Mouse (Mus musculus) embryonic facial prominence, embryonic 10.5 days (tissue): ENCODE data around the gene Hspa1b. TPM values are rescaled to one million over a fixed set of nuclear protein-coding genes. Genes with fewer than 3 reads are reported as not detected.
A peak's percentile ranks its signal among the peaks of the same experiment; 100 is the strongest.
"Not testable (repeated sequence)": the region's sequence is repeated elsewhere in the genome, so short reads cannot be mapped to it uniquely, and the experiment has no call there.

Experiments used
- DNase-seq: peaks from one replicate; pipeline ENCODE4 v3.0.0-alpha.2; 2017; ENCODE audit warnings: low spot score
- H3K27ac ChIP-seq: fragments of 300-500 bp; sonication (generic); replicated peaks from 2 replicates; pipeline ENCODE4 v1.5.1; 2016; ENCODE audit warnings: mild to moderate bottlenecking
- H3K27me3 ChIP-seq: fragments of 300-500 bp; sonication (generic); replicated peaks from 2 replicates; pipeline ENCODE4 v1.6.1; 2016; ENCODE audit warnings: low read depth, mild to moderate bottlenecking; ENCODE audit not compliant: poor library complexity, severe bottlenecking
- H3K36me3 ChIP-seq: fragments of 300-500 bp; sonication (generic); replicated peaks from 2 replicates; pipeline ENCODE4 v1.6.1; 2016; ENCODE audit warnings: mild to moderate bottlenecking, moderate library complexity
- H3K4me1 ChIP-seq: fragments of 300-500 bp; sonication (generic); 2 replicates; pipeline ENCODE4 v1.6.1; 2016
- H3K4me3 ChIP-seq: fragments of 300-500 bp; sonication (generic); 2 replicates; pipeline ENCODE4 v1.5.1; 2016; ENCODE audit warnings: mild to moderate bottlenecking, moderate library complexity
- H3K9me3 ChIP-seq: fragments of 300-500 bp; sonication (generic); 2 replicates; pipeline ENCODE4 v1.6.1; 2016; ENCODE audit warnings: mild to moderate bottlenecking
- whole genome bisulfite sequencing: fragments of 180-500 bp; shearing (Covaris S2); methylation state at CpG from one replicate; pipeline ENCODE4 v1.1.7; 2016; 5-methylcytosine and 5-hydroxymethylcytosine counted together
- polyA plus RNA-seq: library from polyadenylated mRNA; unstranded; fragments of >200 nt; fragmentation: Nextera tagmentation; extraction: Ambion mirVana; gene quantifications from 2 replicates; pipeline ENCODE4 v1.2.1, GENCODE M21; 2016

Gene Hspa1b
- polyA plus RNA-seq, 1 experiment from 2014 or later, result 0.15 TPM

- Histone ChIP-seq H3K4me3 (no peak overlapping the region), H3K9me3 (no peaks in the 10 kb centered on the region), H3K27ac (no peak overlapping the region), H3K27me3 (peaks cover 16% of the 10 kb centered on the region), H3K4me1 (peaks cover 19% of the 10 kb centered on the region), H3K36me3 (peaks cover 14% of the 10 kb centered on the region)
- no peak for DNase-seq
- WGBS, result 94% methylated on average over 20 of the region's 20 CpGs
Measured at GRCm38 (mm10) chr17:34977000-34977399, 18.0 kb upstream of the Hspa1b start.

DNA sequence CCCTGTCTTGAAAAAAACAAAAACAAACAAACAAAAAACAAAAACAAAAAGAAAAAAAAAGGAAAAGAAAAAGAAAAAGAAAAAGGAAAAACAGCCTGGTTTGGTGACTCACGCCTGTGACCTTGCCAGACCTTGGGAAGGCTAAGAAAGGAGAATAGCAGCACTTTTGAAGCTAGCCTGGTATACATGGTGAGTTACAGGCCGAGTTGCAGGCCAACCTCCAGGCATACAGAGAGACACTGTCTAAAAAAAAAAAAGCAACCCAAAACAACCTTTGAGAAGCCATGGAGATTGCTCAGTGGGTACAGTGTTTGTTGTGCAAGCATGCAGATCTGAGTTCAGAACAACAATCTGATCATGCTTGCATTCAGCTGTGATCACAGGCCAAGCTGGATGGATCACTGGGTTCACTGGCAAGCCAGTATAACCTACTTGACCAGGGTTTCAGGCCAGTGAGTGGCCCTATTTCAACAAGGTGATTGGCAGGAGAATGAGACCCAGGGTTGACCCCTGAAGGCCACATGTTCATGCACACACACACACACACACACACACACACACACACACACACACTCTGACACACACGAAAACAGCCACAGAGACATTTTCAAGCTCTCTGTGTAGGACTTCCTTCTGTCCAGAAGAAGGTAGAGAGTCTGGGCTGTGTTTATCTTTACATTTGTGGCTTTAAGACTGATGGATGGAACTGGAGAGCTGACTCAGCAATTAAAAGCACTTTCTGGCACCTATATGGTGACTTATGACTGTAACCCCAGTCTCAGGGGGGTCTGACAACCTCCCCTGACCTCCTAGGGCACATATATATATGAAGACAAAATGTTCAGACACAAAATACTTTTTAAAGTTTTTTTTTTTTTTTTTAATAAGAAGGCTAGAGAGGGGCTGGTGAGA lies 16.8 kb upstream of the Hspa1b start:
- no peak overlapping the region for H3K4me3 ChIP-seq
- H3K27ac ChIP-seq, result no peak overlapping the region
- 82% methylated on average over 3 of the region's 3 CpGs for WGBS
- peaks cover 15% of the 10 kb centered on the region for H3K4me1 ChIP-seq
- H3K9me3 ChIP-seq, result no peaks in the 10 kb centered on the region
- peaks cover 16% of the 10 kb centered on the region for H3K27me3 ChIP-seq
- DNase-seq, result no peak
- H3K36me3 ChIP-seq, result peaks cover 14% of the 10 kb centered on the region

DNA sequence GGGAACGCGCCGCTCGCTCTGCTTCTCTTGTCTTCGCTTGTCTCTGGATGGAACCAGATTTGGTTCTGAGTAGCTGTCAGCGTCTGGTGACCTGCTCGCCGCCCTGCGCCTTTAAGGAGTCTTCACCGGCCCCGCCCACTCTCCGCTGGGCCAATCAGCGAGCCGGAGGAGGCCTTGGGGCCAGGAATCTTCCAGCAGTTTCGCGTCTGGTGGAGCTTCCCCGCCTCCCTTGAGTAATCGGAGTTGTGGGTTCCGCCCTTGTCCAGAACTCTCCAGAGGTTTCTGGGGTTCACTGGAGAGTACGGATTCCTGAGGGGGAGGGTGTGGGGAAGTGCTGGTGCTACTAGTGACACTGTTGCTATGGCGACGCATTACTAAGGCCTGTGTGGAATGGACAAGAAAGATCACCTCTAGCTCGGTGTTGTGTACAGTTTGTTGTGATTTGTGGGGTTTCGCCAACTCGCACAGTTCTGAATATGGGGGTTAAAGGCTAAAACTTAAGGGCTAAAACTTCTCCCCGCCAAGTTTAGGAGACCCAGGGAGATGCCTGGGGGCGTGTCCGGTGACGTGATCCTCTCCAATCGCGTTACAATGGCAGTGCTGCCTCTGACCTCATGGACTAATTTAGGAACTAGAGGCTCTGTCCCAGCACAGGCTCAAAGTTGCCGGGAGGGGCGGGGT lies 13.2 kb upstream of the Hspa1b start, which contains the start of the genes Hspa1a and Hspa1l:
Gene Hspa1a (minus strand): TSS at position 88 of the 681 bp plus-strand sequence.
Gene Hspa1l (plus strand): TSS at position 635 of the 681 bp plus-strand sequence.
- under 1% methylated on average over 33 of the region's 33 CpGs for WGBS
- H3K4me3 ChIP-seq, result peak within 1 kb of the TSS; percentile 60
- H3K27me3 ChIP-seq, result peaks cover 49% of the 10 kb centered on the region
- H3K27ac ChIP-seq, result peak within 1 kb of the TSS; percentile 70
- not testable (repeated sequence) for H3K36me3 ChIP-seq, H3K9me3 ChIP-seq, H3K4me1 ChIP-seq
- DNase-seq, result peak; percentile 81

DNA sequence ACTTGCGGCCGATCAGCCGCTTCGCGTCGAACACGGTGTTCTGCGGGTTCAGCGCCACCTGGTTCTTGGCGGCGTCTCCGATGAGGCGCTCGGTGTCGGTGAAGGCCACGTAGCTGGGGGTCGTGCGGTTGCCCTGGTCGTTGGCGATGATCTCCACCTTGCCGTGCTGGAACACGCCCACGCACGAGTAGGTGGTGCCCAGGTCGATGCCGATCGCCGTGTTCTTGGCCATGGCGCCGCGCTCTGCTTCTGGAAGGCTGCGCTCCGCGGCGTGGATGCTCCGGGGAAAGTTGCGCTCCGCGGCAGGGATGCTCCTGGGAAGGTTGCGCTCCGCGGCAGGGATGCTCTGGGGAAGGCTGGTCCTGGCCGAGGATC lies 12.6 kb upstream of the Hspa1b start:
- whole genome bisulfite sequencing, result 1% methylated on average over 33 of the region's 43 CpGs

GRCm38 (mm10) chr17:34970850-34971249 lies 11.8 kb upstream of the Hspa1b start:
- WGBS, result 45% methylated on average over 25 of the region's 37 CpGs
- peaks cover 59% of the 10 kb centered on the region for H3K27me3 ChIP-seq

More for the DNA sequence above, 12.6 kb upstream of the Hspa1b start:
- not testable (repeated sequence) for H3K27ac ChIP-seq, H3K9me3 ChIP-seq, DNase-seq, H3K36me3 ChIP-seq, H3K4me1 ChIP-seq
- peak overlapping the region; percentile 60 for H3K4me3 ChIP-seq
- peaks cover 55% of the 10 kb centered on the region for H3K27me3 ChIP-seq

DNA sequence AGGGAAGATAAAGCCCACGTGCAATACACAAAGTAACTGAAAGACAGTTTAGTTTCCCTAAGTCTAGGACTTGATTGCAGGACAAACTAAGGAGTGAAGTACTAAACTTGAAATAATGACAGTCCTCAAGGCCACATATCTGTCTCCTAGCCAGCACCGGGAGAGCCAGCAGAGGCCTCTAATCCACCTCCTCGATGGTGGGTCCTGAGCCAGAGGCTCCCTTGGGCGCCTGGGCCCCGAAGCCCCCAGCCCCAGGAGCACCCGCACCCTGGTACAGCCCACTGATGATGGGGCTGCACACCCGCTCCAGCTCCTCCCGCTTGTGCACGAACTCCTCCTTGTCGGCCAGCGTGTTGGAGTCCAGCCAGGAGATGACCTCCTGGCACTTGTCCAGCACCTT lies 10.8 kb upstream of the Hspa1b start, which contains the start of gene Gm20481:
Gene Gm20481 (plus strand): TSS at position 91 of the 400 bp plus-strand sequence.
- WGBS, result 68% methylated on average over 9 of the region's 11 CpGs
- H3K9me3 ChIP-seq, H3K27ac ChIP-seq, DNase-seq, H3K36me3 ChIP-seq: not testable (repeated sequence)
- Histone ChIP-seq H3K27me3 (peaks cover 65% of the 10 kb centered on the region), H3K4me1 (peaks cover 11% of the 10 kb centered on the region), H3K4me3 (0 out of 2 replicates have a peak within 1 kb of the TSS, but pooled peaks have one; percentile 11)

More at GRCm38 (mm10) chr17:34970850-34971249, 11.8 kb upstream of the Hspa1b start:
- not testable (repeated sequence) for H3K9me3 ChIP-seq, H3K4me1 ChIP-seq, H3K27ac ChIP-seq, H3K36me3 ChIP-seq, H3K4me3 ChIP-seq, DNase-seq

DNA sequence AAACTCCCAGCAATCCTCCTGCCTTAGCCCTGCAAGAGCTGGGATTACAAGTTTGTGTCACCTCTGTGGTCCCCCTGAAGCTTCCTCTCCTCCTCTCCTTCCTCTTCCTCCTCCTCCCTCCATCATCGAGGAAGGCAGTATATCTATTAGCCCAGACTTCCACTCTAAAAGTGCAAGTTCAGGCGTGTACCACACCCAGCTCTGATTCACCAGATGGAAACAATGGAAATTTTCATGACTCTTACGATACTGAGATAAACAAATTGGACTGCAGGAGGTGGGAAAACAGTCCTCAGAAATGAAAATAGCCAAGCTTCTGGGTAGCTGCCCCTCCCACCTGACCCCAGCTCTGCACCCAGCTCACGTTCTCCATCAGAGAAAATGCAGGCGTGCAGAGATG lies 6.6 kb upstream of the Hspa1b start:
- H3K27me3 ChIP-seq, result peaks cover 81% of the 10 kb centered on the region
- DNase-seq, result no peak
- no peaks in the 10 kb centered on the region for H3K36me3 ChIP-seq
- 77% methylated on average over 5 of the region's 5 CpGs for WGBS
- H3K9me3 ChIP-seq, result no peaks in the 10 kb centered on the region
- peaks cover 10% of the 10 kb centered on the region for H3K4me1 ChIP-seq
- H3K27ac ChIP-seq, result no peak overlapping the region
- H3K4me3 ChIP-seq, result no peak overlapping the region

GRCm38 (mm10) chr17:34964640-34965049 lies 5.6 kb upstream of the Hspa1b start:
- Histone ChIP-seq H3K4me3 (no peak overlapping the region), H3K27me3 (peaks cover 75% of the 10 kb centered on the region)

DNA sequence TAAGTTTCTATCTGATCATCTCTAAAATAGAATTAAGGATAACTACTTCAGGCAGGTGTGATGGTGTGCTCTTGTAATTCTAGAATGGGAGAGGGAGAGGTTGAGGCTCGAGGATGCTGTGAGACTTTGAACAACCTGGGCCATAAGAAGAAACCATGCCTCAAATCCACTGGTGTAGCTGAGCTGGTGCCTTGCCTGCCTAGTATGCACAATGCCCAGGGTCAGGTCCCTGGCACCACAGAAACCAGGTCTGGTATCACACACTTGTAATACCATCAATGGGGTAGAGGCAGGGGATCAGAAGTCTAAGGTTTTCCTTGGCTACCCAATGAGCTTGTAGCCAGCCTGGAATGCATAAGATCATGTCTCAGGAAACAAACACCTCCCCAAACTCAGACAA lies 3.8 kb upstream of the Hspa1b start:
- Histone ChIP-seq H3K4me1 (peaks cover 21% of the 10 kb centered on the region), H3K36me3 (no peaks in the 10 kb centered on the region), H3K9me3 (no peaks in the 10 kb centered on the region), H3K27me3 (peaks cover 60% of the 10 kb centered on the region), H3K4me3 (no peak overlapping the region), H3K27ac (no peak overlapping the region)
- DNase-seq, result no peak
- WGBS, result 72% methylated on average over 1 of the region's 1 CpGs

More at GRCm38 (mm10) chr17:34964640-34965049, 5.6 kb upstream of the Hspa1b start:
- WGBS, result 17% methylated on average over 1 of the region's 1 CpGs
- Histone ChIP-seq H3K4me1 (peaks cover 17% of the 10 kb centered on the region), H3K9me3 (no peaks in the 10 kb centered on the region), H3K27ac (no peak overlapping the region), H3K36me3 (no peaks in the 10 kb centered on the region)
- DNase-seq, result no peak

GRCm38 (mm10) chr17:34962125-34962524 lies 3.1 kb upstream of the Hspa1b start:
- no peak overlapping the region for H3K27ac ChIP-seq
- peaks cover 21% of the 10 kb centered on the region for H3K4me1 ChIP-seq
- no peaks in the 10 kb centered on the region for H3K36me3 ChIP-seq
- H3K9me3 ChIP-seq, result no peaks in the 10 kb centered on the region
- DNase-seq, result no peak
- peaks cover 57% of the 10 kb centered on the region for H3K27me3 ChIP-seq
- 34% methylated on average over 3 of the region's 3 CpGs for WGBS
- 0 out of 2 replicates have a peak overlapping the region, but pooled peaks have one; percentile 8 for H3K4me3 ChIP-seq

GRCm38 (mm10) chr17:34960702-34961493 lies 1.9 kb upstream of the Hspa1b start:
- H3K36me3 ChIP-seq, result no peaks in the 10 kb centered on the region
- H3K4me1 ChIP-seq, result peaks cover 21% of the 10 kb centered on the region
- H3K27ac ChIP-seq, result no peak overlapping the region
- H3K4me3 ChIP-seq, result no peak overlapping the region; the same call in 1 of the 2 replicates
- H3K27me3 ChIP-seq, result peaks cover 61% of the 10 kb centered on the region
- H3K9me3 ChIP-seq, result no peaks in the 10 kb centered on the region
- DNase-seq, result no peak
